Mouse (Mus musculus) bone marrow, adult 2 months (tissue): ENCODE measurements around the gene Ano2. TPM values are rescaled to one million over a fixed set of nuclear protein-coding genes. Genes with fewer than 3 reads are reported as not detected.

ENCODE experiments used
- H3K27ac ChIP-seq: fragments of 200-500 bp; 2 replicates; pipeline ENCODE4 v1.5.1; 2012; ENCODE audit warnings: low read depth, mild to moderate bottlenecking, control low read depth, inconsistent platforms, low read length; ENCODE audit not compliant: control insufficient read depth, poor library complexity, insufficient read depth
- H3K4me1 ChIP-seq: fragments of 200-500 bp; 2 replicates; pipeline ENCODE4 v1.6.1; 2011; ENCODE audit warnings: low read length; ENCODE audit not compliant: control insufficient read depth, insufficient read depth
- H3K4me3 ChIP-seq: fragments of 200-500 bp; replicated peaks from 2 replicates; pipeline ENCODE3; 2011; ENCODE audit warnings: mild to moderate bottlenecking, low read depth, low read length, control low read depth; ENCODE audit not compliant: control insufficient read depth
- CTCF ChIP-seq: fragments of 200-500 bp; IDR thresholded peaks from 2 replicates; pipeline ENCODE4 v1.5.1; 2011; ENCODE audit warnings: low read length, control low read depth; ENCODE audit not compliant: control insufficient read depth, insufficient read depth
- POLR2A ChIP-seq: fragments of 200-500 bp; IDR thresholded peaks from 2 replicates; pipeline ENCODE4 v1.6.1; 2011; ENCODE audit warnings: low read depth, mild to moderate bottlenecking, control low read depth, low read length, borderline replicate concordance; ENCODE audit not compliant: control insufficient read depth
- WGBS: fragments of 180-500 bp; shearing (Covaris S2); methylation state at CpG from one replicate; pipeline ENCODE4 v1.1.7; 2018; 5-methylcytosine and 5-hydroxymethylcytosine counted together
- polyA plus RNA-seq: library from polyadenylated mRNA; stranded (reverse); fragments of >200 nt; gene quantifications from 2 replicates; pipeline ENCODE4 v1.2.4, GENCODE M21; 2011; ENCODE audit warnings: low replicate concordance; ENCODE audit not compliant: missing spikeins, insufficient read depth, insufficient read length

Ano2 gene
- polyA plus RNA-seq, 1 experiment: 1.6 TPM

DNA sequence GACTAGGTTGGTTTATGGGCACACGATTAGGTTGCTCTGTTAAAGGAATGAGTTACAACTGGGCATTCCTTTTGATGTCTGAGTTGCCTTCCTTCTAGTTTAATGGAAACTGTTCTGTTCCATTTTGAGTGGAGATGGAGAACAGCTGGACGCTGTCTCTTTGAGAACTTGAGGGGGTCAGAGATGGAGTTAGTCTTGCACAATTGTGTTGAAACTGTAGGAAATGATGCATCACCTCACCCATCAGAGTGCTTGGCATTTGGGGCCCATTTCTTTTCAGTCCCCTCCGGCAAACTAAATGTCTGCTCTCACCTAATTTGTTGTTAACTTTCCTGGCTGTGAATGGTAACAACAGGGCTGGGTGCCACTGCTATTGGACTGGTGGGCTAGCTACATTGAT, 151.1 kb downstream of the Ano2 start:
- WGBS: 80% methylated on average over 3 of the region's 3 CpGs
- Histone ChIP-seq H3K4me3 (no peak overlapping the region), H3K4me1 (no peaks in the 10 kb centered on the region), H3K27ac (no peak overlapping the region)
- TF ChIP-seq POLR2A (no peak), CTCF (no peak)

DNA sequence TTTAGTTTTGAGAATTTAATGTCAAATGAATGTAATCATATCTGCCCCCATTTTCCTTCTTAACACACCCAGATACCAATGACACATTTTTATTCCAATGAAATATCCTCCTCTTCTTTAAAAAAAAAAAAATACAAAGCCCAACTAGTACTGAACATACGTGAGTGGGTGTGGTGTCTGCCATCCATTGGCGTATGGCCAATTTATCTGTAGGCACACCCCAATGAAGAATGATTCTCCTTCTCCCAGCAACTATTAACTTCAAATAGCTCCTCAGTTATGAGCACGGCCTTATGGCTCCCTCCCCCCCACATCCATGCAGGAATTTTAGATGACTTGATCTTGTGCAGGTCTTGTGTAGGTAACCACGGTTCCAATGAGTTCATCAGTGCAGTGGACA, 161.0 kb downstream of the Ano2 start:
- Histone ChIP-seq H3K27ac (no peak overlapping the region), H3K4me3 (no peak overlapping the region), H3K4me1 (no peaks in the 10 kb centered on the region)
- 77% methylated on average over 4 of the region's 4 CpGs for WGBS
- no peak for TF ChIP-seq POLR2A
- TF ChIP-seq CTCF: no peak

DNA sequence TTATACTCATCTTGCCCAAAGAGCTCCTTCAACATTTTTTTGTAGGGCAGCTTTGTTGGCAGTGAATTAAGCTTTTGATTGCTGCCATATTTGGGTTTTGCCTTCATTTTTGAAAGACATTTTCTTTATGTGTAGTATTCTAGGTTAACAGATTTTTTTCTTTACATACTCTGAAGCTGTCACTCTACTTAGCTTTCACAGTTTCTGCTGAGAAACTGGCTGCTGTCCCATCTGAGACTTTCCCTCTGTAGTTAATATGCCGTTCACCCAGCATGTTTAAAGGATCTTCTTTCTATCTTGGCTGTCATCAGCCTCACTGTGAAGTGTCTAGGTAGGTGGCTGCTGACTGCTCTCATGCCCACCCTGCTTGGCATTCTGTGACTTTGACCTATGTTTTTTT, 168.1 kb downstream of the Ano2 start:
- no peaks in the 10 kb centered on the region for H3K4me1 ChIP-seq
- H3K4me3 ChIP-seq: no peak overlapping the region
- TF ChIP-seq POLR2A (no peak), CTCF (no peak)
- no peak overlapping the region for H3K27ac ChIP-seq
- 76% methylated on average over 1 of the region's 1 CpGs for WGBS

DNA sequence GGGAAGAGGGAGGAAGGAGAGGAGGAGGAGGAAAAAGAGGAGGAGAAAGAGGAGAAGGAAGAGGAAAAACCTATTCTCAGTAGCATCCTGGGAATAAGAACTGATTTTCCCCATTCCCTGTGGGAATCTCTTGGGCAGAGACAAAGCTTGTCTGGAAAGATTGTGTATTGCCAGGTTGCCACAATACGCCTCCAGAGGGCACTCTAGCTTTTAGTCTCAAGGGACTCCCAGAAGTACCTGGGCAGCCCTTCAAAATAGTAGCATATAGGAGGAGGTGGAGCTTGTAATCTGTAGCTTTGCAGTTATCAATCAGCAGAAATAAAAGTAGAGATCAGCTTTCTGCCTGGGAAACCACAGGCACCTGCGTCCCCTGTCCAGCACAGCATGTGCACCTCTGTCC, 178.3 kb downstream of the Ano2 start:
- Histone ChIP-seq H3K27ac (no peak overlapping the region), H3K4me3 (no peak overlapping the region), H3K4me1 (no peaks in the 10 kb centered on the region)
- 24% methylated on average over 2 of the region's 2 CpGs for WGBS
- TF ChIP-seq CTCF (no peak), POLR2A (no peak)

DNA sequence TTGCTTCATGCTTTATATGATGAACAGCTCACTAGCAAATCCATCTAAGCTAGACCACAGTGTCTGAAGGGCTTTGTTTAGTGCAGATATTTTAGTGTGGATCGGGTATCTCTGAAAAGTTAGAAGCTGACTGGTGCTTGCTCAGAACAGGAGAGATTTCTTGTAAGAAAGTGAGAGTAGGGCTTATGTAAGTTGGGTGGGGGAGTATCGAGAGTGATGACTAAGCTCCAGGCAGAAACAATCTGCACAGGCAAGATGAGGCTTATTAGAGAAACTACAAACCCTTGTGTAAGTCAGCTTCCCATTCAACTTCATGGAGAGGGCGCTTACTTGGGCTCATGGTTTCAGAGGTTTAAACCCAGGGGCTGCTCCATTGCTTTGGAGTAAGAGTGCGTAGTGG, 181.3 kb downstream of the Ano2 start:
- WGBS: 75% methylated on average over 4 of the region's 4 CpGs
- no peaks in the 10 kb centered on the region for H3K4me1 ChIP-seq
- TF ChIP-seq CTCF (no peak), POLR2A (no peak)
- no peak overlapping the region for H3K4me3 ChIP-seq
- H3K27ac ChIP-seq: no peak overlapping the region

DNA sequence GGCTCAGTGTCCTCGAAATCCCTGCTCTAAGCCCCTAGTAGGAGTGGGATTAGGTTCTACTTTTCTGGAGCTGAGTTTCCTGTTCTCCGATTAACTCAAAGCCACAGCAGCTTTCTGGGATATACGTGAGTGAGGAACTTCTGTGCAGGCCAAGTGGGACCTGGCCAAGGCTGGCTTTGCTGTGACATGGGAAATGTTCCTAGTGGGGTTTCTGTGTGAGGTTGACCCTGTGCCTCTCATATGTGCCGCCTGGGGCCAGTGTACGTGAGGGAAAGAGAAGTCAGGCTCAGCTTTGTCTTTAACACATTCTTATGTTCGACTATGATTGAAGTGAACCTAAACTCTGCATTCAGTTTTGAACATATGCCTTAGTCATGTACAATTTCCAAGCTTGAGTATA, 184.5 kb downstream of the Ano2 start:
- 76% methylated on average over 6 of the region's 6 CpGs for WGBS

DNA sequence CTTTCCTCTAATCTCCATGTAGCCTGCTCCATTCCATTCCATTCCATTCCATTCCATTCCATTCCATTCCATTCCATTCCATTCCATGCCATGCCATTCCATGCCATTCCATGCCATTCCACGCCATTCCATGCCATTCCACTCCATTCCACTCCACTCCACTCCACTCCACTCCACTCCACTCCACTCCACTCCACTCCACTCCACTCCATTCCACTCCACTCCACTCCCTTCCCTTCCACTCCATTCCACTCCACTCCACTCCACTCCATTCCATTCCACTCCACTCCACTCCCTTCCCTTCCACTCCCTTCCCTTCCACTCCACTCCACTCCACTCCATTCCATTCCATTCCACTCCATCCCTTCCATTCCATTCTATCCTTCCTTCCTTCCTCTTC, 186.7 kb downstream of the Ano2 start:
- H3K4me3 ChIP-seq: no peak overlapping the region
- H3K27ac ChIP-seq: no peak overlapping the region
- WGBS: 45% methylated on average over 1 of the region's 1 CpGs
- no peaks in the 10 kb centered on the region for H3K4me1 ChIP-seq
- TF ChIP-seq POLR2A: no peak
- TF ChIP-seq CTCF: no peak

More for the DNA sequence above, 184.5 kb downstream of the Ano2 start:
- no peak overlapping the region for H3K4me3 ChIP-seq
- H3K4me1 ChIP-seq: no peaks in the 10 kb centered on the region
- TF ChIP-seq POLR2A: no peak
- no peak for TF ChIP-seq CTCF
- no peak overlapping the region for H3K27ac ChIP-seq

DNA sequence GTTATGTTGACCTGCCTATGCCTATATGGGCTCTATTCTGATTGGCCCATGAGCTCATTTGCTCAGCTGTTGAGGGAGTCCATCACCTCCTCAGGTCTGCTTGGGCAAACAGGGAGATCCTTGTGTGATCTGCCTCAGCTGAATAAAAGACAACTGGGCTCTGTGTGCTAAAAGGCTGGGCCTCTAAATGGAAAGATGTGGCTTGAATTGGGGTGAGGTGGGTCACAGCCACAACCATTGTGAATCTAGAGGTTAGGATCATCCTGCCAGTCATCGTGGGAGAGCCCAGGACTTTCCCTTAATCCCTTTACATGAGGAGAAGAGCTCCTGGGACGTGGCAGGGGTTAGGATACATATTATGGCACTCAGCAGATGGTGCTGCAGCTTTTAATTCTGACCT, 188.5 kb downstream of the Ano2 start:
- TF ChIP-seq POLR2A (no peak), CTCF (no peak)
- no peaks in the 10 kb centered on the region for H3K4me1 ChIP-seq
- H3K27ac ChIP-seq: no peak overlapping the region
- WGBS: 53% methylated on average over 2 of the region's 2 CpGs
- no peak overlapping the region for H3K4me3 ChIP-seq

DNA sequence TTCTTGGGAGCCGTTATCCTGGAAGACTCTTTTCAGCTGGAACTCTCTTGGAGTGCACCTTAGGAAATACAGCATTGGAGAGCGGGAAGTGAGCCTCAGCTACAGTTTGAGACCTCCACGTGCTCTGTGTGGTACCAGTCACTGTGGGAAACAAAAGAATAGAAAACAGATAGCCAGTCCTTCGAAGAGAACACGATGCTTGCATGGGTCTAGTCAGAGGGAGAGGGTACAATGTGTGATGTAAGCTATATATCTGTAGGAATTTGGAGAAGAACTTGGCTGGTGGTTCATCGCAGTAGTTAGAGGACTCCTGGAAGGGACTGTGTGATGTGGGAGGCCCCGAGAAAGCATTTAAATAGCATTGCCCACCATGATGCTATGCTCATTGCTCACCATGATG, 189.1 kb downstream of the Ano2 start:
- Histone ChIP-seq H3K4me1 (no peaks in the 10 kb centered on the region), H3K27ac (no peak overlapping the region), H3K4me3 (no peak overlapping the region)
- TF ChIP-seq CTCF (no peak), POLR2A (no peak)
- 76% methylated on average over 7 of the region's 7 CpGs for WGBS

DNA sequence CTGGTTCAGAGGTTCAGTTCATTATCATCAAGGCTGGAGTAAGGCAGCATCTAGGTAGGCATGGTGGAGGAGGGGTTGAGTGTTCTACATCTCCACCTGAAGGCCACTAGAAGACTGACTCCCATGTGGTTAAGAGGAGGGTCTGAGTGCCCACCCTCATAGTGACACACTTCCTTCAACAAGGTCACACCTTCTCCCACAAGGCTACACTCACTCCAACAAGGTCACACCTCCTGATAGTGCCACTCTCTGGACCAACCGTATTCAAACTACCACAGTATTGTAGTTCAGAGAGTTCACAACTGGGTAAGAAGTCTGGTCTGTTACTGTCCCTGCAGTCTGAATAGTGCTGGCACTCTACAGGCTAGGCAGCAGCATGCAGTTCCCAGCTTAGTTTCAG, 198.4 kb downstream of the Ano2 start:
- Histone ChIP-seq H3K4me1 (no peaks in the 10 kb centered on the region), H3K4me3 (no peak overlapping the region), H3K27ac (no peak overlapping the region)
- TF ChIP-seq POLR2A: no peak
- no peak for TF ChIP-seq CTCF
- 72% methylated on average over 1 of the region's 1 CpGs for WGBS
